In genomic region chr9:41044626-41045025, GRCm38 (mm10) we compare ENCODE assay signal across 8 mouse cellular contexts. TPM values are rescaled to one million over a fixed set of nuclear protein-coding genes. Genes with fewer than 3 reads are reported as not detected.
DNase-seq lines count a peak whose midpoint lies in the region; ATAC-seq and TF ChIP-seq lines count a peak whose summit lies in the region.

No protein-coding gene starts in this region.

- no peak overlapping the region for H3K27ac ChIP-seq in liver, postnatal 0 days (ENCODE audit: low read depth)

- no peaks in the 10 kb centered on the region for H3K36me3 ChIP-seq in C2C12 (ENCODE audit: control insufficient read depth, insufficient read depth)
- no peaks in the 10 kb centered on the region for H3K36me3 ChIP-seq in liver, postnatal 0 days (replicated peaks; ENCODE audit: insufficient read depth, low read length)

- no peak for ATAC-seq in Patski
- ATAC-seq in liver, postnatal 0 days = no peak

- H3K9me3 ChIP-seq in liver, postnatal 0 days (ENCODE audit: low read length) = no peaks in the 10 kb centered on the region

- no peak overlapping the region for H3K4me3 ChIP-seq in C2C12 (ENCODE audit: insufficient read depth, poor library complexity, severe bottlenecking)
- H3K4me3 ChIP-seq in liver, postnatal 0 days (ENCODE audit: low read depth, low read length) = no peak overlapping the region

- TF ChIP-seq EP300 in liver, postnatal 0 days (IDR thresholded peaks at IDR 0.05; ENCODE audit: low read depth) = no peak

- POLR2A ChIA-PET in Patski (lab: Charles Lee) = no interaction called here

- CTCF ChIA-PET in Patski (lab: Charles Lee) = interaction anchor here (1.0 to 5.9 kb wide), 6 partner anchors 16 to 147 kb away, joined by 3 to 46 read pairs (median 4); no protein-coding TSS in a partner anchor

- in situ Hi-C loops in Patski (cut with MboI; ENCODE audit: low pct_unique_long_range_greater_than_20kb) = loop anchor here (5.0 kb wide), 1 partner anchor 133 kb away; no protein-coding TSS in a partner anchor

- 11% methylated on average over 3 of the region's 3 CpGs for WGBS in liver, postnatal 0 days (ENCODE audit: insufficient replicate concordance)

- no peak overlapping the region for H3ac ChIP-seq in C2C12 (ENCODE audit: control insufficient read depth, insufficient read length, low read depth)

- TF ChIP-seq CTCF in C2C12 (IDR thresholded peaks at IDR 0.05; ENCODE audit: control insufficient read depth, insufficient read depth, insufficient read length) (peak; percentile 12), Patski (IDR thresholded peaks at IDR 0.05) (peak; percentile 90)
- peak; percentile 96 for TF ChIP-seq CTCF in liver, postnatal 0 days (IDR thresholded peaks at IDR 0.05; ENCODE audit: low read depth)

- no peak overlapping the region for H3K9ac ChIP-seq in liver, postnatal 0 days (replicated peaks)

- no peaks in the 10 kb centered on the region for H3K79me2 ChIP-seq in C2C12 (ENCODE audit: control insufficient read depth, insufficient read depth)

- no peak overlapping the region for H3K4me2 ChIP-seq in liver, postnatal 0 days (ENCODE audit: low read depth, low read length)

- H3K79me3 ChIP-seq in C2C12 (ENCODE audit: low read depth) = no peaks in the 10 kb centered on the region

- DNase-seq in Patski (ENCODE audit: low read depth, low spot score) = no peak
- peak; percentile 95 to 96 for DNase-seq in cerebellum, postnatal 14 days
- DNase-seq in gastrocnemius, adult 8-10 months (ENCODE audit: low spot score in 2 of 2) = peak; percentile 75 to 83
- DNase-seq in kidney, postnatal 14 days = peak; percentile 90
- DNase-seq in liver, postnatal 0 days = peak; percentile 83
- peak; percentile 72 for DNase-seq in retina, postnatal 7 days (ENCODE audit: low read depth, low spot score)
- peak; percentile 69 to 79 for DNase-seq in urinary bladder, adult 18-20 months (ENCODE audit: low spot score in 2 of 2)

- peaks cover 6% of the 10 kb centered on the region; the same call in 1 of the 2 replicates for H3K4me1 ChIP-seq in liver, postnatal 0 days (ENCODE audit: insufficient read depth)

- H3K27me3 ChIP-seq in C2C12 (ENCODE audit: control insufficient read depth, insufficient read depth, insufficient read length) = no peaks in the 10 kb centered on the region
- no peaks in the 10 kb centered on the region for H3K27me3 ChIP-seq in Patski
- no peaks in the 10 kb centered on the region for H3K27me3 ChIP-seq in liver, postnatal 0 days (ENCODE audit: insufficient read depth, low read length)

TF ChIP-seq in C2C12, 6 proteins besides CTCF, POLR2A, EP300 and RAD21:
- TF ChIP-seq USF1 (IDR thresholded peaks at IDR 0.05; ENCODE audit: low read depth) (no peak), CEBPB (IDR thresholded peaks at IDR 0.05; ENCODE audit: low read depth) (no peak), MYOG (IDR thresholded peaks at IDR 0.05; ENCODE audit: control insufficient read depth, extremely low read depth, insufficient read length) (no peak), MAX (IDR thresholded peaks at IDR 0.05) (no peak), MYOD1 (IDR thresholded peaks at IDR 0.05; ENCODE audit: control insufficient read depth, insufficient read length, low read depth) (no peak), FOSL1 (IDR thresholded peaks at IDR 0.05; ENCODE audit: insufficient read depth, low read length, poor library complexity, severe bottlenecking) (no peak)
TF ChIP-seq in C2C12: peak in this region for 0.

RNA-seq across cellular contexts. Expression of gene Crtam, which starts 40.2 kb away (rescaled TPM):
- polyA plus RNA-seq in C2C12 (2012; fragmentation: generic; extraction: Trizol) (0.04 TPM), Patski (2021) (not detected)
- not detected for total RNA-seq in gastrocnemius, adult 8-10 months (2022)
- polyA plus RNA-seq in liver, postnatal 0 days (2015; fragmentation: Nextera tagmentation; extraction: Ambion mirVana) = 0.06 and 0.08 TPM in 2 replicates

Comparison
In these comparisons a context has a peak if more than half of its experiments do, and no peak if none do; other contexts are left out.
1. CTCF ChIP-seq: peak in every context shown above with its lines; median percentile 96 in liver, postnatal 0 days; 90 in Patski; 12 in C2C12.